Mouse (Mus musculus) gastrocnemius, adult 8-10 months (tissue): ENCODE results near the gene Hexim2. TPM values are rescaled to one million over a fixed set of nuclear protein-coding genes. Genes with fewer than 3 reads are reported as not detected.

Experiments used
- DNase-seq, 2 experiments: peaks; one replicate each; pipeline ENCODE4 v3.0.0; 2022; ENCODE audit warnings: low spot score in 2 of 2
- total RNA-seq, 4 experiments: library from RNA; stranded (reverse); gene quantifications; 2 replicates each; pipeline ENCODE4 v1.2.4; 2022

Hexim2 gene
- total RNA-seq, 4 experiments from 2014 or later: 1.7 to 4.0 (median 2.8) TPM

DNA sequence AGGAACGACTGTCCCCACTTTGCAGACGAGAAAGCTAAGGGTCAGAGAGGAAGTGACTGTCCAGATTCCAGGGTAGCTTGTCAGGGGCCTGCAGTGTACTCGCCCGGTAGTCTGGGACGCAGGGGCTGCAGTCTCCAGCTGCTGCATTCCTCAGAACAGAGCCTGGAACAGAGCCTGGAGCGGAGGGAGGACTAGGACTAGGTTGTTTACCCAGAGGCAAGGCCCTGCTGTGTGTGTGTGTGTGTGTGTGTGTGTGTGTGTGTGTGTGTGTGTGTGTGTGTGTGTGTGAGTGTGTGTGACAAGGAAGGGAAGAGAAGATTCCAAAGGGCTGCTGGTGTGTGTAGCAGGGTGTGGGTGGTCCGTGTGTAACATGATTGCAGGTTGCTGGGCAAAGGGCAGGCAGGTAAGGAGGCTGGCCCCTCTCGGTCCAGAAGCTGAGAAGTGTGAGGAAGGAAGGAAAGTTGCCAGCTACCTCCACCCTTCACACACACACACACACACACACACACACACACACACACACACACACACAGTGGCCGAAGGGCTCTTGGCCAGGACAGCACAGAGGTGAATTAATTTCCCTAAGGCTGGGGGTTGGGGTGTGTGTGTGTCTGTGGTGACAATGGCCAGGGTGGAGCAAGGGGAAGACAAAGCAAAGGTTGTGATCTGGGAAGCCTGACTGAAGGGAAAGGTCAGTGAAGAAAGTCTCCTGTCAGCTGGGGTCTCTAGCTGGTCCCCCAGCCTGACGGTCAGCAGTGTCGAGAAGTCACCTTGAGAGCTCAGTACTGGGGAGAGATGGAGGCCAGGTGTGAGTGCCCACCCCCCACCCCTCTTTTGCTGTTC, 9.1 kb downstream of the Hexim2 start:
- DNase-seq: peak; percentile 40 to 49

DNA sequence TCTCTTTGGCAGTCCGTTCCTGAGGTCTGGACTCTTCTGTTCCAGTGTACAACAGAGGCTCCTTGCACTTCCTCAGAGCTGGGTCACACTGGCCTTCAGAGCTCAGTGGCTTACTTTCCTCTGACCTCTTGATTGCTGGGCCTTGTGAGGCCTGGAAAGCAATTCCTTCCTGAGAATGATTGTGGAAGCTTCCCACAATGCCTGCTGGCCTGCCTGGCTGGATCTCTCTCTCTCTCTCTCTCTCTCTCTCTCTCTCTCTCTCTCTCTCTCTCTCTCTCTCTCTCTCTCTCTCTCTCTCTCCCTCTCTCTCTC, 9.7 kb downstream of the Hexim2 start:
- DNase-seq: no peak

- peak; percentile 30 to 36 for DNase-seq
These were observed 10.4 kb downstream of the Hexim2 start for GRCm38 (mm10) chr11:103142441-103143182.

- no peak for DNase-seq
These were observed 12.4 kb downstream of the Hexim2 start for GRCm38 (mm10) chr11:103144309-103145285.

GRCm38 (mm10) chr11:103146386-103146785, 14.2 kb downstream of the Hexim2 start:
- DNase-seq: no peak

GRCm38 (mm10) chr11:103147766-103148165, 15.5 kb downstream of the Hexim2 start:
- no peak for DNase-seq

GRCm38 (mm10) chr11:103149771-103150170, 17.5 kb downstream of the Hexim2 start:
- DNase-seq: no peak

- peak; percentile 96 for DNase-seq
These were observed 26.6 kb downstream of the Hexim2 start for GRCm38 (mm10) chr11:103158621-103159478.

- no peak for DNase-seq
These were observed 28.5 kb downstream of the Hexim2 start for GRCm38 (mm10) chr11:103160738-103161137.

DNA sequence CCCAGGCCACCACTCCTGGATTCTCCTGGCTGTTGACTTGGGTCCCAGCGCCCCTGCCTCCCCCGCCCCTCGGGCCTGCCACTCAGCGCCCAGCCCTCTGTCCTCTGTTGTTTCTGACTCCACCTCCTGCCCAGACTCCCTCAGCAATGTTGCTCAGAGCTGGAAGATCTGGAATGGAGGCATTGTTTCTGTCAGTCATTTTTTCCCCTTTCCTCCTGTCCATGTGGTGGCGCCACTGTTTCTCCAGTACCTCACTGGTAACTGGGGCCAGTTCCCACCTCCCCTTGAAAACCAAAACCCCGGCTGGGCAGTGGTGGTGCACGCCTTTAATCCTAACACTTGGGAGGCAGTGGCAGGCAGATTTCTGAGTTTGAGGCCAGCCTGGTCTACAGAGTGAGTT, 29.2 kb downstream of the Hexim2 start:
- no peak for DNase-seq

- no peak for DNase-seq
These were observed 29.9 kb downstream of the Hexim2 start for GRCm38 (mm10) chr11:103162132-103162531.

- no peak for DNase-seq
These were observed 32.2 kb downstream of the Hexim2 start for GRCm38 (mm10) chr11:103164391-103164790.

DNA sequence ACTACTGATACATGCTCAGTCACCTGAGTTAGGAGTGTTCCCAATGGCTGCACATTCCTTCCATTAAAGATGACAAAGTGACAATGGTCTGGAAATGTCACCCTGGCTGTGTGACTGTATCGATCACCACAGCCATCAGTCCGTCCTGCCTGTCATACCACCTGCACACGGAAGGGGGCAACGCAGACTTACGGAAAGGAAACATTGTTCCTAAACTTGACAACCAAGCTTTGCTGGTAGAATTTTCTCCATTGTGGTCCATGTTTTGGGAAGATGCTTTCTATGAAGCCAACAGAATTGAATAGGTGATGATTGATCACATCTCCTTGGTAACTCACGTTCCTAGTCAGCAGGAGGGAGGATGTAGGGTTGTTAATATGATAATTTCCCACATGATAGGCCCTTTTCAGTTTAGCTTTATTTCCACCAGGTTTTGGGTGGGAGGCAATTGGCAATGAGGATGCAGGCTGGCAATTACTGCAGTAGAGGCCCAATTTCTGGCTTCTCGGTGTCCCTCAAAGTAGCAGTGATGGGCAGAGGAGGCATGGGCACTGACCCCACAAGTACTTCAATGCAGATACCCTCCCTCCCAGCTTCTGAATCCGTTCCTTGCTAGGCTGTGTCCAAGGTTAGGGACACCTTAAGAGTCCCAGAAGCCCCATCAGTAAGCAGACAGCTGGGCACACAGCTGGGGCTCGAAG, 36.6 kb downstream of the Hexim2 start:
- DNase-seq: peak; percentile 51 to 60

- no peak for DNase-seq
These were observed 37.4 kb downstream of the Hexim2 start for GRCm38 (mm10) chr11:103169664-103170063.

DNA sequence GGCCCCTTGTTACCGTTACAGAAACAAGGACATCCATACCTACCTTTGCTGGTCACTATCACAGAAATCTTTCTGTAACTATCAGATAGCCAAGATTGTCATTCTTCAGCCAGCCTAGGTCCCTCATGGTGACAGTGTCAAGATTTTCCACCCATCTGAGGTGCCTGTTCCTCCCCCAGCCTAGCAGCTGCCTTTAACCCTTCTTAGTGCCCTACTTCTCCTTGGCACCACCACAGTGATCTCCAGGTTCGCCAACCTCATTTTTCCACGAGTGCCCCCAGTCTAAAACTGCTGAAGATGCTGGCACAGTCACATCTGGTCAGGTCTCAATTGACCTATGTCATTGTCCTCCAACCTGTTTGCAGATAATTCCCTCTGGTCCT, 37.9 kb downstream of the Hexim2 start:
- DNase-seq: no peak

DNA sequence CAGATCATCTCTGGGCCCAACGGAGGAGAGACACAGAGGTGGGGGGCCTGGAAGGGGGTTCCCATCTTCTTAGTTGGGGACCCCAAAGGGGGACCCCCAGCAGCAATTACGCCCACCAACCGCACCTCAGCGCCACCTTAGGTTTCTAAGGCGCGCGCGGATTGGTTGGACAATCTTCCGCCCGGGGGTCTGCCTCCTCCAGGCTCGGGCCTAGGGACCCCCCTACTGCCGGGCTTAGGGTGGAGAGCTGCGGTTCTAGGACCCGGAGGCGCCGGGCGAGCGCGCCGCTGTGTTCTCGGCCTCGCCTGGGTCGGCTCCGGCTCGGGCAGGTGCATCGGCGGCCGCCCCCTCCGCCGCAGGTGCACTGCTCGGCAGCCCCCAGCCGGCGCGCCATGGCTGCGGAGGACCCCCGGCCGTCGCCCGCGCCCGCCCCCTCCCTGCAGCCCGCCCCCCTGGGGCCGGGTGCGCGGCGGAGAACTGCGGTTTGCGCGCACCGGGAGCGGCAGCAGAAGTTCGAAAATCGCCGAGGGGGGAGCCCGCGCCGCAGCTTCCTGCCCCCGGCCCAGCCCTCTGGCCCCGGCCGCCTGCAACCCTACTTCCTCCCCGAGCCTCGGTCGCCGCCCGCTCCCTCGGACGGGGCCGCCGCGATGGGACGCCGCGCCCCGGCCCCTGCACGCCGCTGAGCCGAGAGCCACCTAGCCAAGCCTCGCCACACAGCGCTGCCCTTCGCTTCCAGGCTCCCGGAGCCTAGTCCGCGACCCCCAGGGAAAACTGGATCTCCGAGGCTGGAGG, 38.5 kb downstream of the Hexim2 start, which contains the start of gene Fmnl1:
Gene Fmnl1, plus strand, starts transcription at position 614 of the 792 bp plus-strand sequence.
- DNase-seq: no peak

DNA sequence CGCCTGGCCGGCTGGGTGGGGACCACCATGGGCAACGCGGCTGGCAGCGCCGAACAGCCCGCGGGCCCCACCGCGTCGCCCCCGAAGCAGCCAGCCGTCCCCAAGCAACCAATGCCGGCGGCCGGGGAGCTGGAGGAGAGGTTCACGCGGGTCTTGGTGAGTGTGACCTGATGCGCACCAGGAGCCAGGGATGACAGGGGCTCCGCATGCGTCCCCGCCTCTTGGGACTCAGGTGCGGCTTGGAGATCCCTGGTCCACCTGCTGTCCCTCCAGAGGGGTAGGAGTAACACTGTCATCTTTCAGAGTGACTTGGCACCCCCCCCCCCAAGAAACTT, 39.0 kb downstream of the Hexim2 start:
- no peak for DNase-seq

DNA sequence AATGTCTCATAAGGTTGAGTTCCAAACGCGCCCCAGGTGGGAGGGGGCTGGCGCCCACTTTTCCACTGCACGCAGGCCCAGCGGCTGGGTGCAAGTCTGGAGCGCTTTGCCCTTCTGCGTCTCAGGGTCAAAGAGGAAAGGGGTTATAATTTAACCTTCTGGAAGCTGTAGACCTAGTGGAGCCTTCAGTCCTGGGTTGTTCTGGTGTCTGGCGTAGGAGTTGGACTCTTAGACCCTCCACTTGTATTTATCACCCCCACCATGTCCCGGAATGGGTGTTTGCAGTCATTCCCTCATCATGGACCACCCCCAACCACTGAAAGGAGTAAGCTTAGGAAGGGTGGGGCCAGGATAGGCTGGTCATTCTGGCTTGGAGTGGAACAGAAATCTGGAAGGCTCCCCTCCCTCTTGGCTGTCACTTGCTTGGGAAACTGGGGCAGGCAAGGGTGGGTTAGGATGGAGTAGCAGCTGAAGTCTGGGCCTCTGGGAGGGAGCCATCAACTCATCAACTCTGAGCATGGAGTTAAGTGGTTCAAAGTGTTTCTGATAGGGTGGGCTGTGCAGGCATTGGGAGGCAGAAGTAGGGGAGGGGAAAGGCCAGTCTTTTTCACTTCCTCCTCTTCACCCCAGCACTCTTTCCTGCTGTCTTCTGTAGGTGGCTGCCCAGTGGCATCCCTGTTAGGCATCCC, 39.6 kb downstream of the Hexim2 start:
- no peak for DNase-seq
